Mouse (Mus musculus) heart, embryonic 16.5 days (tissue): ENCODE measurements around the gene Kdelr1. TPM values are rescaled to one million over a fixed set of nuclear protein-coding genes. Genes with fewer than 3 reads are reported as not detected.
"Not testable (repeated sequence)": the region's sequence is repeated elsewhere in the genome, so short reads cannot be mapped to it uniquely, and the experiment has no call there.

Source experiments
- ATAC-seq: fragments of 200-750 bp; cut with Nextera tagmentation; replicated peaks from 2 replicates; pipeline ENCODE4 v1.8.0; 2017; ENCODE audit warnings: moderate number of reproducible peaks; ENCODE audit not compliant: insufficient read depth, low FRiP score; ENCODE audit errors: extremely low read depth
- H3K27ac ChIP-seq: fragments of 300-500 bp; sonication (generic); 2 replicates; pipeline ENCODE4 v1.5.1; 2014; ENCODE audit warnings: mild to moderate bottlenecking, low read length, control low read depth, moderate library complexity
- H3K27me3 ChIP-seq: fragments of 300-500 bp; sonication (generic); 2 replicates; pipeline ENCODE4 v1.6.1; 2014; ENCODE audit warnings: low read length, mixed read lengths; ENCODE audit not compliant: control insufficient read depth, insufficient read depth
- H3K36me3 ChIP-seq: fragments of 300-500 bp; sonication (generic); 2 replicates; pipeline ENCODE4 v1.6.1; 2014; ENCODE audit not compliant: control insufficient read depth, insufficient read depth
- H3K4me1 ChIP-seq: fragments of 300-500 bp; sonication (generic); 2 replicates; pipeline ENCODE4 v1.6.1; 2014; ENCODE audit warnings: low read length, mixed read lengths; ENCODE audit not compliant: control insufficient read depth, insufficient read depth
- H3K4me2 ChIP-seq: fragments of 300-500 bp; sonication (generic); 2 replicates; pipeline ENCODE4 v1.6.1; 2014; ENCODE audit warnings: low read depth, mild to moderate bottlenecking, control low read depth, low read length
- H3K4me3 ChIP-seq: fragments of 300-500 bp; sonication (generic); 2 replicates; pipeline ENCODE4 v1.5.1; 2014; ENCODE audit warnings: mild to moderate bottlenecking, control low read depth, low read length
- H3K9ac ChIP-seq: fragments of 300-500 bp; sonication (generic); 2 replicates; pipeline ENCODE4 v1.6.1; 2014; ENCODE audit warnings: low read length, control low read depth
- H3K9me3 ChIP-seq: fragments of 300-500 bp; sonication (generic); replicated peaks from 2 replicates; pipeline ENCODE4 v1.6.1; 2016; ENCODE audit warnings: low read length; ENCODE audit not compliant: control insufficient read depth
- WGBS: fragments of 180-500 bp; shearing (Covaris S2); extraction: QIAGEN DNeasy Blood & Tissue Kit; methylation state at CpG from one replicate; pipeline ENCODE4 v1.1.7; 2014; 5-methylcytosine and 5-hydroxymethylcytosine counted together
- polyA plus RNA-seq: library from polyadenylated mRNA; unstranded; fragments of >200 nt; fragmentation: Nextera tagmentation; extraction: Ambion mirVana; gene quantifications from 2 replicates; pipeline ENCODE4 v1.2.1, GENCODE M21; 2015

Gene Kdelr1
- polyA plus RNA-seq, 1 experiment from 2014 or later: 76.1 TPM

- H3K4me1 ChIP-seq: no peaks in the 10 kb centered on the region
- no peak for ATAC-seq
- no peak overlapping the region for H3K9ac ChIP-seq
- no peak overlapping the region for H3K4me3 ChIP-seq
- H3K9me3 ChIP-seq: no peaks in the 10 kb centered on the region
- no peak overlapping the region for H3K27ac ChIP-seq
- 96% methylated on average over 4 of the region's 4 CpGs for WGBS
- no peak overlapping the region for H3K4me2 ChIP-seq
- H3K27me3 ChIP-seq: no peaks in the 10 kb centered on the region
- peaks cover 76% of the 10 kb centered on the region for H3K36me3 ChIP-seq
These were observed 8.0 kb downstream of the Kdelr1 start for GRCm38 (mm10) chr7:45880531-45880930.

GRCm38 (mm10) chr7:45881011-45881410, 8.4 kb downstream of the Kdelr1 start:
- no peak overlapping the region for H3K9ac ChIP-seq
- ATAC-seq: no peak
- H3K4me2 ChIP-seq: no peak overlapping the region
- peaks cover 73% of the 10 kb centered on the region for H3K36me3 ChIP-seq
- H3K9me3 ChIP-seq: no peaks in the 10 kb centered on the region
- no peaks in the 10 kb centered on the region for H3K27me3 ChIP-seq
- WGBS: 91% methylated on average over 2 of the region's 2 CpGs
- H3K4me3 ChIP-seq: no peak overlapping the region
- H3K27ac ChIP-seq: no peak overlapping the region
- no peaks in the 10 kb centered on the region for H3K4me1 ChIP-seq

- Histone ChIP-seq H3K4me2 (no peak overlapping the region), H3K36me3 (peaks cover 29% of the 10 kb centered on the region), H3K4me1 (no peaks in the 10 kb centered on the region), H3K4me3 (no peak overlapping the region), H3K27ac (no peak overlapping the region), H3K9ac (no peak overlapping the region), H3K27me3 (no peaks in the 10 kb centered on the region), H3K9me3 (no peaks in the 10 kb centered on the region)
- 40% methylated on average over 3 of the region's 3 CpGs for WGBS
- no peak for ATAC-seq
These were observed 14.7 kb downstream of the Kdelr1 start for GRCm38 (mm10) chr7:45887246-45887645.

- H3K36me3 ChIP-seq: no peaks in the 10 kb centered on the region
- H3K4me3 ChIP-seq: no peak overlapping the region
- peaks cover 1% of the 10 kb centered on the region; the same call in 1 of the 2 replicates for H3K4me1 ChIP-seq
- ATAC-seq: no peak
- H3K27me3 ChIP-seq: no peaks in the 10 kb centered on the region
- no peak overlapping the region for H3K4me2 ChIP-seq
- 72% methylated on average over 2 of the region's 2 CpGs for WGBS
- H3K9ac ChIP-seq: no peak overlapping the region
- no peaks in the 10 kb centered on the region for H3K9me3 ChIP-seq
- H3K27ac ChIP-seq: no peak overlapping the region
These were observed 20.1 kb downstream of the Kdelr1 start for GRCm38 (mm10) chr7:45892651-45893050.

- Histone ChIP-seq H3K27me3 (no peaks in the 10 kb centered on the region), H3K27ac (peak overlapping the region; percentile 29; the same call in 1 of the 2 replicates), H3K9me3 (no peaks in the 10 kb centered on the region), H3K4me2 (peak overlapping the region; percentile 85), H3K4me3 (peak overlapping the region; percentile 53), H3K36me3 (no peaks in the 10 kb centered on the region), H3K4me1 (peaks cover 5% of the 10 kb centered on the region; the same call in 1 of the 2 replicates), H3K9ac (peak overlapping the region; percentile 35)
- 74% methylated on average over 6 of the region's 6 CpGs for WGBS
- 0 out of 2 replicates have a peak, but pooled peaks have one; percentile 0 for ATAC-seq
These were observed 23.5 kb downstream of the Kdelr1 start for GRCm38 (mm10) chr7:45895931-45896516.

- Histone ChIP-seq H3K9me3 (no peaks in the 10 kb centered on the region), H3K4me2 (peak within 1 kb of the TSS; percentile 85), H3K4me3 (peak within 1 kb of the TSS; percentile 53), H3K4me1 (peaks cover 5% of the 10 kb centered on the region; the same call in 1 of the 2 replicates), H3K27ac (peak within 1 kb of the TSS; percentile 79), H3K36me3 (no peaks in the 10 kb centered on the region), H3K27me3 (no peaks in the 10 kb centered on the region), H3K9ac (peak within 1 kb of the TSS; percentile 73)
- WGBS: 1% methylated on average over 40 of the region's 40 CpGs
- peak; percentile 92 for ATAC-seq
These were observed 24.1 kb downstream of the Kdelr1 start, which contains the start of the genes Syngr4 and Tmem143 for GRCm38 (mm10) chr7:45896517-45897257. Gene Syngr4 (minus strand): TSS chr7:45896714. Gene Tmem143 (plus strand): TSS chr7:45896941.

GRCm38 (mm10) chr7:45897258-45897757, 24.7 kb downstream of the Kdelr1 start:
- 1% methylated on average over 19 of the region's 19 CpGs for WGBS
- no peaks in the 10 kb centered on the region for H3K27me3 ChIP-seq
- peak overlapping the region; percentile 73 for H3K9ac ChIP-seq
- ATAC-seq: peak; percentile 29
- H3K4me2 ChIP-seq: peak overlapping the region; percentile 85
- no peaks in the 10 kb centered on the region for H3K36me3 ChIP-seq
- H3K4me3 ChIP-seq: peak overlapping the region; percentile 53
- peaks cover 5% of the 10 kb centered on the region; the same call in 1 of the 2 replicates for H3K4me1 ChIP-seq
- H3K27ac ChIP-seq: peak overlapping the region; percentile 79
- no peaks in the 10 kb centered on the region for H3K9me3 ChIP-seq

- WGBS: 64% methylated on average over 4 of the region's 4 CpGs
- H3K9me3 ChIP-seq, H3K36me3 ChIP-seq, ATAC-seq, H3K27me3 ChIP-seq, H3K27ac ChIP-seq, H3K9ac ChIP-seq, H3K4me1 ChIP-seq: not testable (repeated sequence)
- Histone ChIP-seq H3K4me2 (peak overlapping the region; percentile 85), H3K4me3 (peak overlapping the region; percentile 53)
These were observed 25.6 kb downstream of the Kdelr1 start for GRCm38 (mm10) chr7:45898125-45898524.

GRCm38 (mm10) chr7:45901562-45901961, 29.0 kb downstream of the Kdelr1 start:
- no peak overlapping the region for H3K9ac ChIP-seq
- H3K4me3 ChIP-seq: no peak overlapping the region
- no peak for ATAC-seq
- no peak overlapping the region for H3K4me2 ChIP-seq
- no peak overlapping the region for H3K27ac ChIP-seq
- H3K27me3 ChIP-seq: no peaks in the 10 kb centered on the region
- H3K4me1 ChIP-seq: peaks cover 5% of the 10 kb centered on the region; the same call in 1 of the 2 replicates
- no peaks in the 10 kb centered on the region for H3K36me3 ChIP-seq
- 55% methylated on average over 5 of the region's 5 CpGs for WGBS
- H3K9me3 ChIP-seq: no peaks in the 10 kb centered on the region
